Mouse (Mus musculus): ENCODE data around the gene Grb10. TPM values are rescaled to one million over a fixed set of nuclear protein-coding genes. Genes with fewer than 3 reads are reported as not detected.

The Grb10 gene
- polyA plus RNA-seq, 1 experiment = 5.8 TPM

- Histone ChIP-seq H3K4me3 (ENCODE audit: control insufficient read depth, insufficient read depth, low read length) (no peak overlapping the region), H3K36me3 (ENCODE audit: control insufficient read depth, insufficient read depth, low read length) (no peaks in the 10 kb centered on the region), H3K27ac (ENCODE audit: control insufficient read depth, insufficient read depth, low read length) (no peak overlapping the region), H3K27me3 (ENCODE audit: control insufficient read depth, insufficient read depth, low read length) (no peaks in the 10 kb centered on the region), H3K4me1 (replicated peaks; ENCODE audit: control insufficient read depth, insufficient read depth, low read length) (peaks cover 6% of the 10 kb centered on the region; the same call in 1 of the 2 replicates)
- DNase-seq = no peak
- TF ChIP-seq POLR2A (IDR thresholded peaks at IDR 0.05; ENCODE audit: control insufficient read depth, extremely low read depth, insufficient read depth, low read length, poor library complexity) = no peak
- no peak for TF ChIP-seq CTCF (IDR thresholded peaks at IDR 0.05; ENCODE audit: borderline replicate concordance, control insufficient read depth, extremely low read depth, insufficient read depth, low read length, poor library complexity)
- WGBS = 51% methylated on average over 3 of the region's 3 CpGs
These were observed 152.6 kb downstream of the Grb10 start for GRCm38 (mm10) chr11:11885921-11886320.

GRCm38 (mm10) chr11:11885246-11885643, 153.2 kb downstream of the Grb10 start:
- Histone ChIP-seq H3K27me3 (ENCODE audit: control insufficient read depth, insufficient read depth, low read length) (no peaks in the 10 kb centered on the region), H3K27ac (ENCODE audit: control insufficient read depth, insufficient read depth, low read length) (no peak overlapping the region), H3K4me1 (replicated peaks; ENCODE audit: control insufficient read depth, insufficient read depth, low read length) (peaks cover 6% of the 10 kb centered on the region; the same call in 1 of the 2 replicates), H3K36me3 (ENCODE audit: control insufficient read depth, insufficient read depth, low read length) (no peaks in the 10 kb centered on the region), H3K4me3 (ENCODE audit: control insufficient read depth, insufficient read depth, low read length) (no peak overlapping the region)
- WGBS = 93% methylated on average over 4 of the region's 4 CpGs
- DNase-seq = no peak
- TF ChIP-seq POLR2A (IDR thresholded peaks at IDR 0.05; ENCODE audit: control insufficient read depth, extremely low read depth, insufficient read depth, low read length, poor library complexity) (no peak), CTCF (IDR thresholded peaks at IDR 0.05; ENCODE audit: borderline replicate concordance, control insufficient read depth, extremely low read depth, insufficient read depth, low read length, poor library complexity) (no peak)

GRCm38 (mm10) chr11:11884533-11885245, 153.8 kb downstream of the Grb10 start:
- no peak overlapping the region for H3K27ac ChIP-seq (ENCODE audit: control insufficient read depth, insufficient read depth, low read length)
- H3K4me1 ChIP-seq (replicated peaks; ENCODE audit: control insufficient read depth, insufficient read depth, low read length) = peaks cover 6% of the 10 kb centered on the region; the same call in 1 of the 2 replicates
- TF ChIP-seq CTCF (IDR thresholded peaks at IDR 0.05; ENCODE audit: borderline replicate concordance, control insufficient read depth, extremely low read depth, insufficient read depth, low read length, poor library complexity) (no peak), POLR2A (IDR thresholded peaks at IDR 0.05; ENCODE audit: control insufficient read depth, extremely low read depth, insufficient read depth, low read length, poor library complexity) (no peak)
- no peaks in the 10 kb centered on the region for H3K27me3 ChIP-seq (ENCODE audit: control insufficient read depth, insufficient read depth, low read length)
- DNase-seq = no peak
- H3K4me3 ChIP-seq (ENCODE audit: control insufficient read depth, insufficient read depth, low read length) = no peak overlapping the region
- 88% methylated on average over 11 of the region's 11 CpGs for WGBS
- H3K36me3 ChIP-seq (ENCODE audit: control insufficient read depth, insufficient read depth, low read length) = no peaks in the 10 kb centered on the region

- no peak overlapping the region for H3K27ac ChIP-seq (ENCODE audit: control insufficient read depth, insufficient read depth, low read length)
- no peak for TF ChIP-seq CTCF (IDR thresholded peaks at IDR 0.05; ENCODE audit: borderline replicate concordance, control insufficient read depth, extremely low read depth, insufficient read depth, low read length, poor library complexity)
- no peak for TF ChIP-seq POLR2A (IDR thresholded peaks at IDR 0.05; ENCODE audit: control insufficient read depth, extremely low read depth, insufficient read depth, low read length, poor library complexity)
- WGBS = 90% methylated on average over 1 of the region's 1 CpGs
These were observed 156.7 kb downstream of the Grb10 start for GRCm38 (mm10) chr11:11881783-11882155.

GRCm38 (mm10) chr11:11881026-11881782, 157.3 kb downstream of the Grb10 start:
- TF ChIP-seq POLR2A (IDR thresholded peaks at IDR 0.05; ENCODE audit: control insufficient read depth, extremely low read depth, insufficient read depth, low read length, poor library complexity) = no peak
- TF ChIP-seq CTCF (IDR thresholded peaks at IDR 0.05; ENCODE audit: borderline replicate concordance, control insufficient read depth, extremely low read depth, insufficient read depth, low read length, poor library complexity) = no peak
- Histone ChIP-seq H3K4me1 (replicated peaks; ENCODE audit: control insufficient read depth, insufficient read depth, low read length) (peaks cover 20% of the 10 kb centered on the region), H3K36me3 (ENCODE audit: control insufficient read depth, insufficient read depth, low read length) (no peaks in the 10 kb centered on the region), H3K27ac (ENCODE audit: control insufficient read depth, insufficient read depth, low read length) (no peak overlapping the region), H3K4me3 (ENCODE audit: control insufficient read depth, insufficient read depth, low read length) (no peak overlapping the region), H3K27me3 (ENCODE audit: control insufficient read depth, insufficient read depth, low read length) (no peaks in the 10 kb centered on the region)
- 96% methylated on average over 13 of the region's 13 CpGs for WGBS
- no peak for DNase-seq

More at GRCm38 (mm10) chr11:11881783-11882155, 156.7 kb downstream of the Grb10 start:
- Histone ChIP-seq H3K4me1 (replicated peaks; ENCODE audit: control insufficient read depth, insufficient read depth, low read length) (peaks cover 20% of the 10 kb centered on the region), H3K27me3 (ENCODE audit: control insufficient read depth, insufficient read depth, low read length) (no peaks in the 10 kb centered on the region), H3K4me3 (ENCODE audit: control insufficient read depth, insufficient read depth, low read length) (no peak overlapping the region), H3K36me3 (ENCODE audit: control insufficient read depth, insufficient read depth, low read length) (no peaks in the 10 kb centered on the region)
- DNase-seq = no peak

Other genes with a start within 250 kb of the Grb10 start
- gene Fignl1, start 229.7 kb downstream of the Grb10 start, polyA plus RNA-seq (2012; rRNA removed) = 18.9 and 29.3 TPM in 2 replicates
- 0.78 and 1.0 TPM in 2 replicates for gene Ddc, start 140.5 kb downstream of the Grb10 start, polyA plus RNA-seq (2012; rRNA removed)

All from thymus, adult 2 months (tissue).